Comparison of ENCODE assay signal across 20 mouse cellular contexts in genomic region chr14:43250549-43251253, GRCm38 (mm10). TPM values are rescaled to one million over a fixed set of nuclear protein-coding genes. Genes with fewer than 3 reads are reported as not detected.
"Had no signal": no experiment of that assay in that cellular context is flagged by ENCODE, and none has a peak within 500 bp of the region (broad histone marks: within the 10 kb centered on the region; RNA-seq: fewer than 3 reads in every experiment).

No protein-coding gene starts in this region.

RNA-seq across cellular contexts. Expression of gene Gm8126, which starts 7.7 kb away (rescaled TPM):
- total RNA-seq: layer of hippocampus, adult 8-10 months; megakaryocyte progenitor cell, adult 5-6 weeks; megakaryocyte-erythroid progenitor cell, adult 5-6 weeks had no signal
- polyA plus RNA-seq: inflammation-experienced regulatory T-cells, adult 6 months; intestine, embryonic 16.5 days; large intestine, adult 2 months; limb, embryonic 13.5 days; liver, embryonic 12.5 days; liver, embryonic 15.5 days; lung, embryonic 16.5 days; midbrain, embryonic 12.5 days; midbrain, embryonic 15.5 days; neural tube, embryonic 12.5 days; neural tube, embryonic 15.5 days; stomach, embryonic 14.5 days had no signal

RNA-seq across cellular contexts. Expression of gene Gm8122, which starts 15.6 kb away (rescaled TPM):
- total RNA-seq: layer of hippocampus, adult 8-10 months; layer of hippocampus, postnatal 10 days; layer of hippocampus, postnatal 36 days; left cerebral cortex, adult 8-10 months; left cerebral cortex, postnatal 14 days; left cerebral cortex, postnatal 4 days; megakaryocyte progenitor cell, adult 5-6 weeks; megakaryocyte-erythroid progenitor cell, adult 5-6 weeks had no signal
- polyA plus RNA-seq: inflammation-experienced regulatory T-cells, adult 6 months; intestine, embryonic 16.5 days; large intestine, adult 2 months; limb, embryonic 13.5 days; liver, embryonic 12.5 days; liver, embryonic 15.5 days; lung, embryonic 16.5 days; midbrain, embryonic 12.5 days; midbrain, embryonic 15.5 days; neural tube, embryonic 12.5 days; neural tube, embryonic 15.5 days; stomach, embryonic 14.5 days had no signal

RNA-seq across cellular contexts. Expression of gene Gm9732, which starts 24.1 kb away (rescaled TPM):
- total RNA-seq: layer of hippocampus, adult 8-10 months; layer of hippocampus, postnatal 10 days; layer of hippocampus, postnatal 36 days; left cerebral cortex, postnatal 14 days; left cerebral cortex, postnatal 4 days; megakaryocyte progenitor cell, adult 5-6 weeks; megakaryocyte-erythroid progenitor cell, adult 5-6 weeks had no signal
- polyA plus RNA-seq: inflammation-experienced regulatory T-cells, adult 6 months; intestine, embryonic 16.5 days; large intestine, adult 2 months; limb, embryonic 13.5 days; liver, embryonic 12.5 days; liver, embryonic 15.5 days; lung, embryonic 16.5 days; midbrain, embryonic 12.5 days; midbrain, embryonic 15.5 days; neural tube, embryonic 12.5 days; neural tube, embryonic 15.5 days; stomach, embryonic 14.5 days had no signal

RNA-seq across cellular contexts. Expression of gene Gm8127, which starts 42.9 kb away (rescaled TPM):
- total RNA-seq: layer of hippocampus, adult 8-10 months; layer of hippocampus, postnatal 10 days; layer of hippocampus, postnatal 36 days; left cerebral cortex, adult 8-10 months; left cerebral cortex, postnatal 14 days; left cerebral cortex, postnatal 4 days; megakaryocyte progenitor cell, adult 5-6 weeks; megakaryocyte-erythroid progenitor cell, adult 5-6 weeks had no signal
- polyA plus RNA-seq: inflammation-experienced regulatory T-cells, adult 6 months; intestine, embryonic 16.5 days; large intestine, adult 2 months; limb, embryonic 13.5 days; liver, embryonic 12.5 days; liver, embryonic 15.5 days; lung, embryonic 16.5 days; midbrain, embryonic 12.5 days; midbrain, embryonic 15.5 days; neural tube, embryonic 12.5 days; neural tube, embryonic 15.5 days; stomach, embryonic 14.5 days had no signal
